Mouse (Mus musculus) kidney, postnatal 14 days (tissue): Measurements from ENCODE around the gene Trim17.
A peak's percentile ranks its signal among the peaks of the same experiment; 100 is the strongest.

Source experiments
- DNase-seq: peaks from one replicate; pipeline ENCODE4 v3.0.0; 2022; ENCODE audit warnings: mixed read lengths

Trim17 gene

GRCm38 (mm10) chr11:58954420-58955142 is at the start of gene Trim17, which contains the start of gene Hist3h2a:
Gene Trim17, plus strand, starts transcription at chr11:58954685.
Gene Hist3h2a, plus strand, starts transcription at chr11:58954685.
- peak; percentile 93 for DNase-seq

- peak; percentile 17 for DNase-seq
Observed at GRCm38 (mm10) chr11:58904838-58905237, 49.6 kb upstream of the Trim17 start.

DNA sequence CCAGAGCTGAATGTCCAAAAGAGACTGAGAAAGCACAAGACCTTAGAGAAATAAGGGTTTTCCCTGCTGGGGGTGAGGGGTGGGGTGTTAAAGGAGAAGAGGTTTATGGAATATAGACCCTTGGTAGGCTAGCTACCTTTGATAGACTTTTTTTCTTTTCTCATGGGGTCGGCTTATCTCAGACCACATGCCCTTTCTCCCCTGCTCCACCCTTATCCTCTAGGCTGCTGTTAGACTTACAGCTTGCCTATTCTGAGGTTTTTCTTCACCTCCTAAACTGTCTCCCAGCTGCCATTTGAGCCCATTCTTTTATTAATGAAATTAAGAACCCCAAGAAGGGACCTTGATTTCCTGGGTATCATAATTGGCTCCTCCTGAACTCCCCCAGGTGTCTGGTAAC is 40.7 kb upstream of the Trim17 start:
- no peak for DNase-seq

DNA sequence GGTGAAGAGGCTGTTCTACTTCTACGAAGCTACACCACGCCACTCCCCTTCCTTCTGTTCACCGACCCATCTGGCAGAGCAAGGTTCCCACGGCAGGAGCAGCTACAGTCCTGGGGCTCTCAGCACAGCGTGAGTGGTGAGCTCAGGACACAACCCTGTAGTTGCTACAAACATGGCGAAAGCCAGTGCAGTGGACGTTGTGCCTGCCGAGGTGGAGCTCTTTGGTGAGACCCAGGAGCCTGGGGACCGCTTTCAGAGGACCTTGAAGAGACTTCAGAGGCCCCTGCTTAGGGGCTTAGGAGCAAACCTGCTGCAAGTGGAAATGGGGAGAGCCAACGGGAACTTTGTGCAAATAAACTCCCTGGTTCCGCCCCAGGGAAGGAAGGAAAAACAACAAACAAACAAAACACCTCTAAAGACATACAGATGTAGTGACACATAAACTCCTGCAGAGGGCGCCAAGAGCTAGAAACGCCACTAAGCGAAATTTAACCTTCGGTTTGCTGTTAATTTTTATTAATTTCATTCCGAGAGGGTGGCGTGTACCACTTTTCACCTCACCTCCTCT is 39.9 kb upstream of the Trim17 start:
- peak; percentile 37 for DNase-seq

DNA sequence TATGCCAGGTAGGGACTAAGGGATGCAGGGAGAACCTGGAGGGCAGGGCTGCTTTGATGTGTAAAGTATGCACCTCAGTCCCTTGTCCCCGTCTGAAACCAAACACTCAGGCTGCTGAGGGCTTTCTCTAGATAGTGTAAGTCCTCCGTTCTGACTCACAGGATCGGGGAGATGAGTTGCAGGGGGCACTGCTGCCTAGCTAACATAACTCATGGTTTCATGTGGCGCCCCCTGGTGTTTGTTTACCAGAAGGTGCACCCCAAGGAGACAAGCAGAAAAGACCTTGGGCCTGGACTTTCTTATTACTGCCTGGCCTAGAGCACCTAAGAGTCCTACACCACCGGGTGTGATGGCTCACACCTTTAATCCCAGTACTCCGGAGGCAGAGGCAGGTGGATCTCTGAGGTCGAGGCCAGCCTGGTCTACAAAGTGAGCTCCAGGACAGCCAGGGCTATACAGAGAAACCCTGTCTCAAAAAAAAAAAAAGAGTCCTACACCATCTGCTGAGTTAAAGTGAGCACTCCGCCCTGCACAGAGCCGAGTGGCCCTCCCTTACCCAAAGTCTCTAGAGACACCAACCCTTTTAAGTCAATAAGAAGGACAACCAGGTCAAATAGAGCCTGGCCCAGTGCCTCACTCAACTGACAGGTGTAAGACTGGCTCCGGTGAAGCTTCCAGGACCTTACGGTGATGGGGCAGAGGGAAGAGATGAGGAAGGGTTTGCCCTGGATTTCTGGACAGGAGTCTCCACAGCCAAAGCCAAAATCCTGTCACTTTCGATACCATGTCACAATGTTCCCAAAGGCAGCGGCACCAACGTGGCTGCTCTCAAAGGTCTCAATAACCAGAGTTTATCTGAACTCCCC is 37.4 kb upstream of the Trim17 start:
- peak; percentile 41 for DNase-seq

GRCm38 (mm10) chr11:58917745-58918366 is 36.6 kb upstream of the Trim17 start, which contains the start of gene Btnl10:
Gene Btnl10, plus strand, starts transcription at chr11:58917908.
- DNase-seq = no peak

DNA sequence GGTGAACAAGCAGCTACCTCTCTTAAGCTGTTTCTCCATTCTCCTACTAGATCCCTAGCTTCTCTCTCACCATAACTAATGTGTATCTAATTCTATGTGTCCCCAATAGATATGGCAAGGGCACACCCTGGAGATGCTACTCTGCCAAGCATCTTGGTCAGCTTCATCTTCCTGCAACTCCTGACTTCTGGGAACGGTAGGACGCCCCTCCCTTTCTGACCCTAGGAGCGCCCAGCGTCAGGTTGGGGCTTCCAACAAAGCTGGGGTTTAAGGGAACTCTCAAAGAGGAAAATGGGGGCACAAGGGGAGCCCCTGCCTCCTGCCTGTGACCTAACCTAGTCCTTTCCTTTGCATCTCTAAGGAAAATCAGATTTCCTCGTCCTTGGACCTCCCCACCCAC is 35.7 kb upstream of the Trim17 start:
- no peak for DNase-seq

GRCm38 (mm10) chr11:58922420-58922819 is 32.1 kb upstream of the Trim17 start:
- no peak for DNase-seq

- peak; percentile 40 for DNase-seq
Observed at GRCm38 (mm10) chr11:58926651-58927050, 27.8 kb upstream of the Trim17 start.

GRCm38 (mm10) chr11:58927053-58927452 is 27.4 kb upstream of the Trim17 start:
- no peak for DNase-seq

- DNase-seq = peak; percentile 58
Observed at GRCm38 (mm10) chr11:58927790-58928651, 26.5 kb upstream of the Trim17 start.

GRCm38 (mm10) chr11:58929055-58929454 is 25.4 kb upstream of the Trim17 start:
- no peak for DNase-seq

- DNase-seq = peak; percentile 49
Observed at GRCm38 (mm10) chr11:58929641-58930040, 24.8 kb upstream of the Trim17 start.

- DNase-seq = no peak
Observed at GRCm38 (mm10) chr11:58930254-58930653, 24.2 kb upstream of the Trim17 start.

GRCm38 (mm10) chr11:58931576-58931975 is 22.9 kb upstream of the Trim17 start:
- DNase-seq = no peak

DNA sequence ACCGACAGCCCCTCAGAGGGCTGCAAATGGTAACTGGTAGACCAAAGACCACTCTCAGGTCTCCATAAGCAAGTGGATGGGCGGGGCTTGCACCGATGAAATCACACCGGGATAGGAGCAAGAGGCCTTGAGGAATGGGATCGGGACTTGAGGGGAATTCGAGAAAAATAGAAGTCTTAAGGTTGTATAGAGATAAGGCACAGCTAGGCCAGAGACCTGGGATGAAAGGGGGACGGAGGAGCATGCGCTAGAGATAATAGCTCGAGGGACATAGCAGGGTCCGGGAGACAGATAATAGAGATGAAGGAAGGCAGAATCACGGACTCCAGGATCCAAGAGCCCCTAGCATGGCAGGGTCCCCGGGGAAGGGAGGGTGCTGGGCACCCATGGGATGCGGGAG is 16.6 kb upstream of the Trim17 start:
- no peak for DNase-seq

DNA sequence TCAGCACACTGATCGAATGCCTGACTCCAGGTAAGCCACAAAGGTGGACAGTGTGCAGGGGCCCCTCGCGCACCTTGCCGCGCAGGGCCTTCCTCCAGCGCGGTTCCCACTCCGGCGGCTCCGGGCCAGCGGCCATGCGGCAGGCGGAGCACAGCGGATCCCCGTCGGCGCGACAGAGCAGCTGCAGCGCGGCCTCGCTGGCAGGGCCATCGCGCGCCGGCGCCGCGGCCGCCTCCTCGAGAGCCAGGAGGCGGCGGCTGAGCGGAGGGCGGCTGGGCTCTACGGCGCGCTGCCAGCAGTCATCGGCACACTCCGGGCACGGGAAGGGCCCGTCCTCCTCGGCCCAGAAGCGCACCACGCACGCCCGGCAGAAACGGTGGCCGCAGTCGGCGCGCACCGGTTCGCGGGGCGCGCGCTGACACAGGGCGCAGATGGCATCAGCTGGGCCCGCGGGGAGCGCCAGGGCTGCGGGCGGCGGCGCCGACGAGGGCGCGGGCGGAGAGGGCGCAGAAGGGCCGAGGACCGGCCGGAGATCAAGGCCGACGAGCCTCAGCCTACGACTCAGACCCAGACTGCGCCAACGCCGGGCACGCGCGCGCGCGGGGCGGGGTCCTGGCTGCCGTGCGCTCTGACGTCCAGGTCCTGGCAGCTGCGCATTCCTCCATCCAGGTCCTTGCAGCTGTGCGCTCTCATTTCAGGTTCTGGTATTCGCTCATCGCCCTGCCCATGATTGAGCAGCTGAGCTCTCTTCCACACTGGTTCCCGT is 16.0 kb upstream of the Trim17 start, which contains the start of gene Rnf187:
Rnf187 (minus strand) TSS at position 595 of the 766 bp plus-strand sequence.
- DNase-seq = peak; percentile 96

GRCm38 (mm10) chr11:58939088-58939439 is 15.4 kb upstream of the Trim17 start:
- DNase-seq = no peak

GRCm38 (mm10) chr11:58944136-58944535 is 10.3 kb upstream of the Trim17 start:
- DNase-seq = no peak

DNA sequence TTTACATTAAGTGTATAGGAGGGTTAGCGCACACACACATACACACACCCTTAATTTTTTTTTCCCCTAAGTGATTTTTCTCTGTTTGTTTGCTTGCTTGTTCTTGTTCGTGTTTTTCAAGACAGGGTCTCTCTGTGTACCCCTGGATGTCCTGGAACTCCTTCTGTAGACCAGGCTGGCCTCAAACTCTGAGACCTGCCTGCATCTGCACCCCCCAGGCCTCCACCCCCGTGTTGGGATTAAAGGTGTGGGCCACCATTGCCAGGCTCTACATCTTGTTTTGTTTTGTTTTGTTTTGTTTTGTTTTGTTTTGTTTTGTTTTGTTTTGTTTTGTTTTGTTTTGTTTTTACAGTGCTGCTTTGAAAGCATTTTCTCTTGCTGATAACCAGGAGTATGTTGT is 7.2 kb upstream of the Trim17 start:
- no peak for DNase-seq
